Mouse (Mus musculus): ENCODE results near the gene Hip1. TPM values are rescaled to one million over a fixed set of nuclear protein-coding genes. Genes with fewer than 3 reads are reported as not detected.

The Hip1 gene
- polyA plus RNA-seq, 1 experiment, result 14.5 TPM

GRCm38 (mm10) chr5:135451100-135451499 is 93.8 kb downstream of the Hip1 start:
- WGBS, result 91% methylated on average over 8 of the region's 8 CpGs
- H3K4me1 ChIP-seq (ENCODE audit: control insufficient read depth, insufficient read depth, low read length), result no peaks in the 10 kb centered on the region
- no peak for TF ChIP-seq CTCF (IDR thresholded peaks at IDR 0.05; ENCODE audit: control insufficient read depth, insufficient read depth, low read length)
- no peak for TF ChIP-seq POLR2A (IDR thresholded peaks at IDR 0.05; ENCODE audit: borderline replicate concordance, control insufficient read depth, low read depth, low read length)
- no peak overlapping the region for H3K27ac ChIP-seq (ENCODE audit: control insufficient read depth, insufficient read depth, low read depth, low read length, poor library complexity)
- H3K4me3 ChIP-seq (replicated peaks; ENCODE audit: control insufficient read depth, low read depth, low read length), result no peak overlapping the region

- no peak overlapping the region for H3K4me3 ChIP-seq (replicated peaks; ENCODE audit: control insufficient read depth, low read depth, low read length)
- WGBS, result 86% methylated on average over 8 of the region's 8 CpGs
- TF ChIP-seq POLR2A (IDR thresholded peaks at IDR 0.05; ENCODE audit: borderline replicate concordance, control insufficient read depth, low read depth, low read length), result no peak
- H3K4me1 ChIP-seq (ENCODE audit: control insufficient read depth, insufficient read depth, low read length), result no peaks in the 10 kb centered on the region
- no peak overlapping the region for H3K27ac ChIP-seq (ENCODE audit: control insufficient read depth, insufficient read depth, low read depth, low read length, poor library complexity)
These were observed 99.2 kb downstream of the Hip1 start for GRCm38 (mm10) chr5:135445755-135446154.

GRCm38 (mm10) chr5:135442430-135442829 is 102.5 kb downstream of the Hip1 start:
- WGBS, result 86% methylated on average over 7 of the region's 7 CpGs
- H3K27ac ChIP-seq (ENCODE audit: control insufficient read depth, insufficient read depth, low read depth, low read length, poor library complexity), result no peak overlapping the region
- no peak for TF ChIP-seq CTCF (IDR thresholded peaks at IDR 0.05; ENCODE audit: control insufficient read depth, insufficient read depth, low read length)
- no peak for TF ChIP-seq POLR2A (IDR thresholded peaks at IDR 0.05; ENCODE audit: borderline replicate concordance, control insufficient read depth, low read depth, low read length)
- peaks cover 2% of the 10 kb centered on the region; the same call in 1 of the 2 replicates for H3K4me1 ChIP-seq (ENCODE audit: control insufficient read depth, insufficient read depth, low read length)
- no peak overlapping the region for H3K4me3 ChIP-seq (replicated peaks; ENCODE audit: control insufficient read depth, low read depth, low read length)

- WGBS, result 47% methylated on average over 10 of the region's 10 CpGs
These were observed 109.9 kb downstream of the Hip1 start for GRCm38 (mm10) chr5:135435039-135435438.

GRCm38 (mm10) chr5:135433861-135434260 is 111.1 kb downstream of the Hip1 start:
- H3K4me3 ChIP-seq (replicated peaks; ENCODE audit: control insufficient read depth, low read depth, low read length), result no peak overlapping the region
- no peak overlapping the region for H3K27ac ChIP-seq (ENCODE audit: control insufficient read depth, insufficient read depth, low read depth, low read length, poor library complexity)
- TF ChIP-seq CTCF (IDR thresholded peaks at IDR 0.05; ENCODE audit: control insufficient read depth, insufficient read depth, low read length) (no peak), POLR2A (IDR thresholded peaks at IDR 0.05; ENCODE audit: borderline replicate concordance, control insufficient read depth, low read depth, low read length) (no peak)
- 80% methylated on average over 4 of the region's 4 CpGs for WGBS
- H3K4me1 ChIP-seq (ENCODE audit: control insufficient read depth, insufficient read depth, low read length), result peaks cover 2% of the 10 kb centered on the region; the same call in 1 of the 2 replicates

More at GRCm38 (mm10) chr5:135435039-135435438, 109.9 kb downstream of the Hip1 start:
- TF ChIP-seq CTCF (IDR thresholded peaks at IDR 0.05; ENCODE audit: control insufficient read depth, insufficient read depth, low read length) (no peak), POLR2A (IDR thresholded peaks at IDR 0.05; ENCODE audit: borderline replicate concordance, control insufficient read depth, low read depth, low read length) (no peak)
- no peak overlapping the region for H3K4me3 ChIP-seq (replicated peaks; ENCODE audit: control insufficient read depth, low read depth, low read length)
- H3K27ac ChIP-seq (ENCODE audit: control insufficient read depth, insufficient read depth, low read depth, low read length, poor library complexity), result no peak overlapping the region
- H3K4me1 ChIP-seq (ENCODE audit: control insufficient read depth, insufficient read depth, low read length), result peaks cover 2% of the 10 kb centered on the region; the same call in 1 of the 2 replicates

GRCm38 (mm10) chr5:135431111-135431510 is 113.8 kb downstream of the Hip1 start:
- Histone ChIP-seq H3K27ac (ENCODE audit: control insufficient read depth, insufficient read depth, low read depth, low read length, poor library complexity) (no peak overlapping the region), H3K4me1 (ENCODE audit: control insufficient read depth, insufficient read depth, low read length) (no peaks in the 10 kb centered on the region), H3K4me3 (replicated peaks; ENCODE audit: control insufficient read depth, low read depth, low read length) (no peak overlapping the region)
- 51% methylated on average over 6 of the region's 6 CpGs for WGBS
- TF ChIP-seq POLR2A (IDR thresholded peaks at IDR 0.05; ENCODE audit: borderline replicate concordance, control insufficient read depth, low read depth, low read length) (no peak), CTCF (IDR thresholded peaks at IDR 0.05; ENCODE audit: control insufficient read depth, insufficient read depth, low read length) (no peak)

GRCm38 (mm10) chr5:135428786-135429185 is 116.1 kb downstream of the Hip1 start:
- no peak overlapping the region for H3K4me3 ChIP-seq (replicated peaks; ENCODE audit: control insufficient read depth, low read depth, low read length)
- 60% methylated on average over 5 of the region's 5 CpGs for WGBS
- no peaks in the 10 kb centered on the region for H3K4me1 ChIP-seq (ENCODE audit: control insufficient read depth, insufficient read depth, low read length)
- peak; percentile 36; the same call in 1 of the 2 replicates for TF ChIP-seq CTCF (IDR thresholded peaks at IDR 0.05; ENCODE audit: control insufficient read depth, insufficient read depth, low read length)
- no peak for TF ChIP-seq POLR2A (IDR thresholded peaks at IDR 0.05; ENCODE audit: borderline replicate concordance, control insufficient read depth, low read depth, low read length)
- H3K27ac ChIP-seq (ENCODE audit: control insufficient read depth, insufficient read depth, low read depth, low read length, poor library complexity), result no peak overlapping the region

GRCm38 (mm10) chr5:135410266-135410665 is 134.7 kb downstream of the Hip1 start:
- no peak for TF ChIP-seq POLR2A (IDR thresholded peaks at IDR 0.05; ENCODE audit: borderline replicate concordance, control insufficient read depth, low read depth, low read length)
- no peak for TF ChIP-seq CTCF (IDR thresholded peaks at IDR 0.05; ENCODE audit: control insufficient read depth, insufficient read depth, low read length)
- Histone ChIP-seq H3K4me1 (ENCODE audit: control insufficient read depth, insufficient read depth, low read length) (no peaks in the 10 kb centered on the region), H3K27ac (ENCODE audit: control insufficient read depth, insufficient read depth, low read depth, low read length, poor library complexity) (no peak overlapping the region), H3K4me3 (replicated peaks; ENCODE audit: control insufficient read depth, low read depth, low read length) (no peak overlapping the region)
- WGBS, result 76% methylated on average over 9 of the region's 9 CpGs

GRCm38 (mm10) chr5:135408114-135408513 is 136.8 kb downstream of the Hip1 start:
- H3K27ac ChIP-seq (ENCODE audit: control insufficient read depth, insufficient read depth, low read depth, low read length, poor library complexity), result no peak overlapping the region
- WGBS, result 79% methylated on average over 4 of the region's 4 CpGs
- no peaks in the 10 kb centered on the region for H3K4me1 ChIP-seq (ENCODE audit: control insufficient read depth, insufficient read depth, low read length)
- H3K4me3 ChIP-seq (replicated peaks; ENCODE audit: control insufficient read depth, low read depth, low read length), result no peak overlapping the region
- TF ChIP-seq POLR2A (IDR thresholded peaks at IDR 0.05; ENCODE audit: borderline replicate concordance, control insufficient read depth, low read depth, low read length), result no peak
- TF ChIP-seq CTCF (IDR thresholded peaks at IDR 0.05; ENCODE audit: control insufficient read depth, insufficient read depth, low read length), result no peak
